Mouse (Mus musculus): ENCODE measurements around the gene Zmat1.
"Not testable (repeated sequence)": the region's sequence is repeated elsewhere in the genome, so short reads cannot be mapped to it uniquely, and the experiment has no call there.

The Zmat1 gene

GRCm38 (mm10) chrX:135008720-135009470 lies at the start of gene Zmat1:
Gene Zmat1, minus strand, starts transcription at chrX:135009209.
- peak; percentile 90 to 94 for DNase-seq

DNA sequence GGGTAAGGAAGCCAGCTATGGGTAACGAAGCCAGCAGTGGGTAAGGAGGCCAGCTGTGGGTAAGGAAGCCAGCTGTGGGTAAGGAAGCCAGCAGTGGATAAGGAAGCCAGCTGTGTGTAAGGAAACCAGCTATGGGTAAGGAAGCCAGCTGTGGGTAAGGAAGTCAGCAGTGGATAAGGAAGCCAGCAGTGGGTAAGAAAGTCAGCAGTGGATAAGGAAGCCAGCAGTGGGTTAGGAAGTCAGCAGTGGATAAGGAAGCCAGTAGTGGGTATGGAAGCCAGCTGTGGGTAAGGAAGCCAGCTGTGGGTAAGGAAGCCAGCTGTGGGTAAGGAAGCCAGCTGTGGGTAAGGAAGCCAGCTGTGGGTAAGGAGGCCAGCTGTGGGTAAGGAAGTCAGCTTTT lies 44.9 kb upstream of the Zmat1 start:
- DNase-seq = not testable (repeated sequence)

DNA sequence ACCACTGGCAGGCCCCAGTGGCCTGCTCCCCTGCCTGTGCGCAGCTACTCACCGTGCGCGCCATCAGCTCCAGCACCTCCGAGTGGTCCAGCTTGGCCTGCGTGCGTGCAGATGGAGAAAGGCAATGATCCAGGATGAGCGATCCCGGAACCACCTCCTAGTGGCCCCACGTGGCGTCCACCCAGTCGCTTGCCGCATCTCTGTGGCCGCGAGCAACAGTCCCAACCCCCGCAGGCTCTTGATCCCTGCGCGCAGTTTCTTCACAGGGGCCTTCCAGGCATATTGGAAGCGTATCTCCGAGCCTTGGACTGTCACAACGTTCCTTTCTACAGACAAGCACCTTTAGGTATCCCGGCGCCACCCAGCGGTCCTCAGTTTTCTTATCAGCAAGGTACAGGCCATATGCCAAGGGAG lies 27.0 kb upstream of the Zmat1 start:
- peak; percentile 59 to 67 for DNase-seq

- no peak for DNase-seq
Measured at GRCm38 (mm10) chrX:135025135-135025534, 16.1 kb upstream of the Zmat1 start.

- DNase-seq = no peak
Measured at GRCm38 (mm10) chrX:135011381-135011780, 2.4 kb upstream of the Zmat1 start.

- DNase-seq = no peak
Measured at GRCm38 (mm10) chrX:135009471-135009815, 434 bp upstream of the Zmat1 start.

DNA sequence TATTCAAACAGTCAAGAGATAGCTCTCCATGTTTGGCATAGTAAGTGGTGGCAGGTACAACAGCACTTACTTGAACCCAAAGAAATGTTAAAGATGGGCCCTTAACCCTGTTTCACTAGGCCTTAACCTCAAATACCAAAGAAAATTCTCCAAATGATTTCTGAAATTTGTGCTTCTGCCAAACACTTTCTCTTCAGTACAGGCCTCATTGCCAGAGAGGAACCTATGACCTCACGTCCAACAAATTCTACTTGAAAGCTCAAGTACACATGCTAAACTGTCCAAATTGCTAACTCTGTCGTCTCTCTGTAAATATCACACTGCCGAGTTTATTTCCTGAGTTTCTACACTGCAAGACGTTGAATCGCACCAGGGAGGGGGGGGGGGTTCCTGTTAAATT lies 988 bp downstream of the Zmat1 start:
- DNase-seq = peak in 1 of 2 experiments; percentile 2

- DNase-seq = no peak
Measured at GRCm38 (mm10) chrX:134964546-134964945, 44.5 kb downstream of the Zmat1 start, which contains the start of gene Nxf2. Gene Nxf2, minus strand, starts transcription at chrX:134964754.

DNA sequence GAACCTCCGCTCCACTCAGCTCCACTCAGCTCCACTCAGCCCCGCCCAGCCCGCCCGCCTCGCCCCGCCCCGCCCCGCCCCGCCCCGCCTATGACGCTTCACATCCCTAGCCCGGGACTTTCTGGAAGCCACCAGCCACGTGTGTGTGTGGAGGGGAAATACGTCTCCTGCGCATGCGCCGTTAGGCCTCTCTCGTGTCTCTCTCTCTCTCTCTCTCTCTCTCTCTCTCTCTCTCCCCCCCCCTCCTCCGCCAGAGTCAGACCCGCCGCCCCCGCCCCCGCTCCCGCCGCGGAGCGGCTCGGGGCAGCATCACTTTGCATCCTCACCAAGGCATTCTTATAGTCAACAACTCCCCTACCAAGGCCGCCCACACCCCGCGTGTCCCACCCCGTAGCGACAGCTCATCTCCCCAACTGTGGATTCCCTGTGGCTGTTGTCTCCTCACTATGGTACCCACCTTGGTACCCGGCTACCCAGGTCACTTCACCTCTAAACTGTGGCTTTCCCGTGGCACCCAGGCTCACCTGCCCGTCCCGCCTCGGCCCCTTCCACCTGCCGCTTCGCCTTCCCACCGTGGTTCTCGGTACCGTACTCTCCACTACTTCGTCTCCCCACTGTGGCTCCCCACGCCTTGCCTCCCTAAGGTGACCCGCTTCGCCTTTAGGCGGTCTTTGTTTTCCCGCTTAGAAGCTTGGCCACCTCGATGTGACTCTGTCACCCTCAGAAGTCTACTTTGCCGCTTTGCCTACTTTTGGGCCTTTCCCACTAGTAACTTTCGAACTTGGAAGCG lies 45.5 kb downstream of the Zmat1 start:
- peak; percentile 72 to 78 for DNase-seq

- peak; percentile 55 to 57 for DNase-seq
Measured at GRCm38 (mm10) chrX:134930361-134930760, 78.6 kb downstream of the Zmat1 start.

GRCm38 (mm10) chrX:134929927-134930326 lies 79.1 kb downstream of the Zmat1 start:
- no peak for DNase-seq

- peak; percentile 68 to 80 for DNase-seq
Measured at GRCm38 (mm10) chrX:134925058-134925457, 84.0 kb downstream of the Zmat1 start.

DNA sequence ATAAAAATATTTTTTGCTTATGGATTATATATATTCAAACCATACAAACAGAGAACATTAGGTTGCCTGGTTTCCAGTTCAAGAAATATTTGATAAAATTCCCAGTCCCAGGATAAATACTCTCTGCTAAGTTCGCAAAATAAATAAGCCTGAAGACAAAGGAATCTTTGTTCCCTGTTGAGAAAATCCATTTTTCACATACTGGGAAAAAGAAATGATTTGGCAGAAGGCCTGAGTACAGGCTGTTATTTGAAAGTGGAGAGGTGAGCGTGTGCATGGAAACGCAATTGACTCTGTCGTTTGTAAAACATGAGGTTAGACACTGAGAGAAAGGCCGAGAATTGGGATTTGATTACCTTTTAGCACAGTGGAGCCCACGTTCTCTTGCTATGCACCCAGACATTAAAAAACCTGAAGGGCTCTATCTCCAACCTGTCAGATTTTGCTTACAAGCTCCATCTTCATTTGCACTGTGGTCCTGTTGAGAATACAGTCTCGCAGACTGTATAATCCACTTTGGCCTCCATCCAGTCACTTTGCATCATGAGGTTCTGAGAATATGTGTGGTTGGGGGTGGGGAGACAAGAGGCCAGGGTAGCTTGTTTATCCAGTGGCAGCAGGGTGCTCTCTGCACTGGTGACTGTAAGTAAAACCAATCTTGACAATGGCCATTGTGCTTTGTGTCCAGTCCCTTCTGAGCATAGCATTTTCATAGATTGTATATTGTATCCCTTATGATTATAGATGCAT lies 85.2 kb downstream of the Zmat1 start:
- DNase-seq = peak; percentile 13 to 30
